21 mouse cellular contexts compared by ENCODE assay signal in genomic region chr6:97924221-97924620, GRCm38 (mm10).
"Had no signal": no experiment of that assay in that cellular context is flagged by ENCODE, and none has a peak within 500 bp of the region (broad histone marks: within the 10 kb centered on the region; RNA-seq: fewer than 3 reads in every experiment).

No protein-coding gene starts in this region.

- H3K36me3 ChIP-seq: kidney, embryonic 15.5 days; limb, embryonic 12.5 days; limb, embryonic 15.5 days; lung, embryonic 15.5 days; midbrain, embryonic 10.5 days; midbrain, embryonic 13.5 days; neural tube, embryonic 13.5 days; stomach, embryonic 15.5 days had no signal

- H3K27ac ChIP-seq: kidney, embryonic 15.5 days; limb, embryonic 12.5 days; limb, embryonic 15.5 days; liver, embryonic 14.5 days; lung, embryonic 15.5 days; midbrain, embryonic 10.5 days; midbrain, embryonic 13.5 days; neural tube, embryonic 13.5 days; stomach, embryonic 15.5 days had no signal

- H3K9ac ChIP-seq: kidney, embryonic 15.5 days; limb, embryonic 12.5 days; limb, embryonic 15.5 days; liver, embryonic 14.5 days; liver, postnatal 0 days; lung, embryonic 15.5 days; midbrain, embryonic 13.5 days; neural tube, embryonic 13.5 days; stomach, embryonic 15.5 days had no signal

- H3K27me3 ChIP-seq: kidney, embryonic 15.5 days; limb, embryonic 12.5 days; limb, embryonic 15.5 days; lung, embryonic 15.5 days; megakaryocyte, embryonic 14.5 days; midbrain, embryonic 13.5 days; neural tube, embryonic 13.5 days; stomach, embryonic 15.5 days had no signal

- DNase-seq: kidney, postnatal 14 days; kidney, postnatal 4 days; left cerebral cortex, postnatal 4 days; liver, postnatal 0 days; retina, postnatal 1 day; right cerebral cortex, postnatal 25 days; spleen, adult 18-20 months; thymus, postnatal 25 days had no signal

- ATAC-seq: liver, postnatal 0 days; midbrain, embryonic 13.5 days; midbrain, embryonic 16.5 days had no signal

- H3K4me3 ChIP-seq: kidney, embryonic 15.5 days; limb, embryonic 12.5 days; limb, embryonic 15.5 days; lung, embryonic 15.5 days; megakaryocyte, embryonic 14.5 days; midbrain, embryonic 10.5 days; midbrain, embryonic 13.5 days; myocyte; neural tube, embryonic 13.5 days; stomach, embryonic 15.5 days had no signal

- H3K9me3 ChIP-seq: kidney, embryonic 15.5 days; limb, embryonic 12.5 days; limb, embryonic 15.5 days; lung, embryonic 15.5 days; megakaryocyte, embryonic 14.5 days; midbrain, embryonic 10.5 days; midbrain, embryonic 13.5 days; neural tube, embryonic 13.5 days; stomach, embryonic 15.5 days had no signal

- H3K4me2 ChIP-seq: kidney, embryonic 15.5 days; limb, embryonic 12.5 days; limb, embryonic 15.5 days; liver, embryonic 11.5 days; lung, embryonic 15.5 days; midbrain, embryonic 13.5 days; neural tube, embryonic 13.5 days; stomach, embryonic 15.5 days had no signal

- H3K4me1 ChIP-seq: megakaryocyte, embryonic 14.5 days; neural tube, embryonic 13.5 days had no signal
